Mouse (Mus musculus) limb, embryonic 12.5 days (tissue): ENCODE data around the gene Gstt4. TPM values are rescaled to one million over a fixed set of nuclear protein-coding genes. Genes with fewer than 3 reads are reported as not detected.

Source experiments
- polyA plus RNA-seq: library from polyadenylated mRNA; unstranded; fragments of >200 nt; fragmentation: Nextera tagmentation; extraction: Ambion mirVana; gene quantifications from 2 replicates; pipeline ENCODE4 v1.2.1, GENCODE M21; 2016

Gstt4 gene
- polyA plus RNA-seq, 1 experiment from 2014 or later = not detected

Other genes starting within 250 kb of the Gstt4 start
- 0.70 and 1.1 TPM in 2 replicates for gene Ggt5, start 233.2 kb downstream of the Gstt4 start, polyA plus RNA-seq
- 1.5 and 2.2 TPM in 2 replicates for gene Susd2, start 178.5 kb downstream of the Gstt4 start, polyA plus RNA-seq
- 27.2 and 29.3 TPM in 2 replicates for gene Cabin1, start 58.2 kb downstream of the Gstt4 start, polyA plus RNA-seq
- gene Ddt, start 49.1 kb downstream of the Gstt4 start, polyA plus RNA-seq = 104 and 112 TPM in 2 replicates
- gene Gm20441, start 41.6 kb downstream of the Gstt4 start, polyA plus RNA-seq = 0.35 TPM in 1 of 2 replicates, not detected in the other
- 9.2 and 9.4 TPM in 2 replicates for gene Gstt3, start 41.1 kb downstream of the Gstt4 start, polyA plus RNA-seq
- 9.2 and 9.8 TPM in 2 replicates for gene Gstt1, start 24.0 kb downstream of the Gstt4 start, polyA plus RNA-seq
- gene Gstt2, start 14.9 kb upstream of the Gstt4 start, polyA plus RNA-seq = 9.7 and 11.1 TPM in 2 replicates
- 1,855 and 1,928 TPM in 2 replicates for gene Mif, start 37.7 kb upstream of the Gstt4 start, polyA plus RNA-seq
- gene Derl3, start 70.9 kb upstream of the Gstt4 start, polyA plus RNA-seq = 3.5 and 3.9 TPM in 2 replicates
- gene Smarcb1, start 99.1 kb upstream of the Gstt4 start, polyA plus RNA-seq = 252 and 264 TPM in 2 replicates
- 5.5 and 8.0 TPM in 2 replicates for gene Chchd10, start 110.6 kb upstream of the Gstt4 start, polyA plus RNA-seq
- 96.8 and 107 TPM in 2 replicates for gene Mmp11, start 114.0 kb upstream of the Gstt4 start, polyA plus RNA-seq
- gene Gm867, start 118.1 kb upstream of the Gstt4 start, polyA plus RNA-seq = 0.32 and 0.50 TPM in 2 replicates
- 0.50 and 0.71 TPM in 2 replicates for gene Vpreb3, start 120.5 kb upstream of the Gstt4 start, polyA plus RNA-seq
- gene Gm5134, start 132.0 kb upstream of the Gstt4 start, polyA plus RNA-seq = not detected in 2 replicates
- gene Zfp280b, start 210.1 kb upstream of the Gstt4 start, polyA plus RNA-seq = 28.5 and 35.2 TPM in 2 replicates